Mouse (Mus musculus): Measurements from ENCODE around the gene Cacng1.

GRCm38 (mm10) chr11:107734133-107734532, 17.8 kb upstream of the Cacng1 start:
- no peak for TF ChIP-seq POLR2A (IDR thresholded peaks at IDR 0.05; ENCODE audit: low read depth, low read length)
- TF ChIP-seq CTCF (IDR thresholded peaks at IDR 0.05; ENCODE audit: extremely low read depth, insufficient read depth, insufficient read length, insufficient replicate concordance), result no peak
